Mouse (Mus musculus) left cerebral cortex, adult 11 months (tissue): ENCODE measurements around the gene Limd1.
"Not testable (repeated sequence)": the region's sequence is repeated elsewhere in the genome, so short reads cannot be mapped to it uniquely, and the experiment has no call there.

Source experiments
- DNase-seq: peaks from one replicate; pipeline ENCODE4 v3.0.0; 2022; ENCODE audit warnings: low spot score

Limd1 gene

GRCm38 (mm10) chr9:123478586-123479195 is at the start of gene Limd1:
TSS of gene Limd1 (plus strand) at chr9:123478706.
- no peak for DNase-seq

GRCm38 (mm10) chr9:123429863-123430262 is 48.6 kb upstream of the Limd1 start:
- no peak for DNase-seq

GRCm38 (mm10) chr9:123430973-123431372 is 47.5 kb upstream of the Limd1 start:
- no peak for DNase-seq

- DNase-seq, result peak; percentile 22
These were observed 40.3 kb upstream of the Limd1 start for GRCm38 (mm10) chr9:123438223-123438622.

GRCm38 (mm10) chr9:123440230-123441058 is 38.1 kb upstream of the Limd1 start:
- no peak for DNase-seq

- DNase-seq, result not testable (repeated sequence)
These were observed 31.4 kb upstream of the Limd1 start for GRCm38 (mm10) chr9:123447101-123447500.

GRCm38 (mm10) chr9:123448594-123448993 is 29.9 kb upstream of the Limd1 start:
- no peak for DNase-seq

- DNase-seq, result no peak
These were observed 28.3 kb upstream of the Limd1 start for GRCm38 (mm10) chr9:123450174-123450573.

GRCm38 (mm10) chr9:123451772-123452171 is 26.7 kb upstream of the Limd1 start:
- no peak for DNase-seq

GRCm38 (mm10) chr9:123456634-123457602 is 21.6 kb upstream of the Limd1 start:
- DNase-seq, result no peak

GRCm38 (mm10) chr9:123457603-123458002 is 20.9 kb upstream of the Limd1 start:
- DNase-seq, result no peak

GRCm38 (mm10) chr9:123467141-123467620 is 11.3 kb upstream of the Limd1 start:
- peak; percentile 49 for DNase-seq

GRCm38 (mm10) chr9:123468406-123469085 is 10.0 kb upstream of the Limd1 start:
- DNase-seq, result no peak

- no peak for DNase-seq
These were observed 9.4 kb upstream of the Limd1 start for GRCm38 (mm10) chr9:123469087-123469486.

GRCm38 (mm10) chr9:123473377-123473776 is 5.1 kb upstream of the Limd1 start:
- no peak for DNase-seq

- no peak for DNase-seq
These were observed 2.9 kb upstream of the Limd1 start for GRCm38 (mm10) chr9:123475569-123475968.

GRCm38 (mm10) chr9:123478031-123478585 is 398 bp upstream of the Limd1 start:
- DNase-seq, result no peak

- no peak for DNase-seq
These were observed 727 bp downstream of the Limd1 start for GRCm38 (mm10) chr9:123479196-123479669.

- DNase-seq, result no peak
These were observed 1.4 kb downstream of the Limd1 start for GRCm38 (mm10) chr9:123479876-123480252.

- no peak for DNase-seq
These were observed 1.9 kb downstream of the Limd1 start for GRCm38 (mm10) chr9:123480253-123480921.

- DNase-seq, result no peak
These were observed 2.6 kb downstream of the Limd1 start for GRCm38 (mm10) chr9:123481136-123481535.
